Mouse (Mus musculus) adrenal gland, adult 8-10 months (tissue): ENCODE measurements around the gene Exosc5. TPM values are rescaled to one million over a fixed set of nuclear protein-coding genes. Genes with fewer than 3 reads are reported as not detected.
A peak's percentile ranks its signal among the peaks of the same experiment; 100 is the strongest.

ENCODE experiments used
- DNase-seq: peaks from one replicate; pipeline ENCODE4 v3.0.0; 2022
- total RNA-seq, 4 experiments: library from RNA; stranded (reverse); gene quantifications; 2 replicates each; pipeline ENCODE4 v1.2.4; 2022

Exosc5 gene
- total RNA-seq, 4 experiments from 2014 or later, result 42.0 to 62.6 (median 51.4) TPM

DNA sequence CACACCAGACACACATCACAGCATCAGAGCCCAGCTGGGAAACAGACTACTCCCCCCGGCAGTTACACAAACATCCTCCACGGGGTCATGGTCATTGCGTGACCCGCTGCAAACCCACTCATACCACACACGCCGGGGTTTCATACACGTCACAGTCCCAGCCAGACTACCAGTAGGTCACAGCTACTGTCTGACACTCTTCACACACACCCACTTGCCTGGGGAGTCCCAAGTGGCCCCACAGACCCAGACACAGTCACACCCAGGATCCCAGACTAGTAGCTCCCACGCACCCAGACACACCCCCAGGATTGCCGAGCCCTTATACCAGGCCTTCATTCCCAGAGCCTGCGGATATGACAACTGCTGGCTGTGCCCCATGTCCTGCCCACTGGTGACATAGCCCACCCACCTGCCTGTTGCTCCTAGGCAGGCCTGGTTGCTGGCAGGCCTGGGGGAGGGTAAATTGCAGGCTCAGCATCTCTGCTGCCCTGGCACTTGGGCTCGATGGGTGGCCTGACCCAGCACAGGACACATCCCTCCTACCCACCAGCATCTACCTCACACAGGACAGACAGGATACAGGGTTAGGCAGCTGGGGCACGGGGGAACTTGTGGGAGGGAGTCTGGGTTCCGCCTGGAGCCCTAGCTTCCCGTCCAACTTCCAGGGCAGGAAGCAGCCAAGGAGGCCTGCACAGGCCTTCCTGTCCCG, 48.8 kb downstream of the Exosc5 start:
- DNase-seq, result no peak

- no peak for DNase-seq
Observed at GRCm38 (mm10) chr7:25709961-25710360, 51.0 kb downstream of the Exosc5 start.

DNA sequence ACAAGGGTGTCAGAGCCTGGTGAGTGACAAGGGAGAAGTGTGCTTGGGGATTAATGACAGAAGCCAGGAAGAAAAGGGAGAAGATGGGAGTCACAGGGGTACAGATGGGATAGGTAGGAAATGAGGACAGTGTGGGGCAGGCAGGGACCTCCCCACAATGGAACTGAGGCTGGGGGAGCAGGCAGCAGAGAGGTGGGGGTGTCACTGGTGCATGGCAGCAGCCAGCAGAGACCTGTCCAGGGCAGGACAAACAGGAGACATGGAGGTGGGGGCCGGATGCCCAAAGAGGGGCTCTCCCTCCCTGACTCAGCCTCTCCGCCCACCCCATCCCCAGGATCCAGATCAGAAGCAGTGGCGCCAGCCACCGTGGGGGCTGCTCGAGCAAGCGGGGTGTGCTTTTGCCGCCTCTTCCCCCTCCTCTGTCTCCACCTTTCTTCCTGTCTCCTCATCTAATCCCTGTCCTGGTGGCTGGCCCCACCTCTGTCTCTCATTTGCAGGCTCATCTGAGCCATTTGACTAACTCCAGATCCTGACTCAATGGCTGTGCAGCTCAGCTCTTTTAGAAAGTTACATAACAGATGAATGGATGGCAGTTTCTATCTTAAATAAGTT, 51.7 kb downstream of the Exosc5 start:
- no peak for DNase-seq

- DNase-seq, result no peak
Observed at GRCm38 (mm10) chr7:25711165-25711564, 52.2 kb downstream of the Exosc5 start.

- no peak for DNase-seq
Observed at GRCm38 (mm10) chr7:25711731-25712197, 52.8 kb downstream of the Exosc5 start.

- DNase-seq, result no peak
Observed at GRCm38 (mm10) chr7:25712801-25713200, 53.8 kb downstream of the Exosc5 start.

DNA sequence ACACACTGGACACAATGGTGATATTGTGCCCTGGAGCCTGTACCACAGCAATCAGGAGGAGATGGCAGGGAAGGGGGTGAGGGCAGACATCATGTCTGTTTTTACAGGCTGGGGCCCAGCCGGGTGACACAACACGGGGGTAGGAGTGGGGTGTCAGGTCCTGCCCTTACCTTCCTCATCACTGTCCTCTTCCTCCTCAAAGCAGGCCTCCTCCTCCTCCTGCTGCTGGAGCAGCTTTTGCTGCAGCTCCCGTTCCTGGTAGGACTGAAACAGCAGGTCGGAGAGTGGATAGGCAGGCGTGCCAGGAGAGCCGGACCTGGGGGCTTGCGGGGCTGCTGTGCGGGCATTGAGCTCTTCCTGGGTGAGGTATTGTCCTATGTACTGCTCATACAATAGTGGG, 55.6 kb downstream of the Exosc5 start:
- no peak for DNase-seq

GRCm38 (mm10) chr7:25715731-25716271, 56.8 kb downstream of the Exosc5 start:
- DNase-seq, result no peak

DNA sequence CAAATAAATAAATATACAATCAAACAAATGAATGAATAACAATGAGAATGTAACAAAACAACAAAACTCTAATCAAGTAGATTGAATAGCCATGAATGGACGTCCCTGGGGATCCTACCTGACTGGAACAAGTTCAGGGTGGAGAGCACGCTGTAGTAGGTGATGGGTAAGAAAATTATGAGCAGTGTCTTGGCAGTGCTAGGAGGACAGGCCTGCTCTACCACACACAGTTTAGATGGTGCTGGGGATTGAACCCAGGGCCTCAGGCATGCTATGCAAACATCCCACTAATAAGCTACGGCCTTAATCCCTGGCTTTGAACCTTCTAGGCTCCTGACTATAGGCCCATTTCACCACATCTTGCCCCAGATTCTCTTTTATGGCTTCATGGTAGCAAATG, 58.5 kb downstream of the Exosc5 start:
- no peak for DNase-seq

DNA sequence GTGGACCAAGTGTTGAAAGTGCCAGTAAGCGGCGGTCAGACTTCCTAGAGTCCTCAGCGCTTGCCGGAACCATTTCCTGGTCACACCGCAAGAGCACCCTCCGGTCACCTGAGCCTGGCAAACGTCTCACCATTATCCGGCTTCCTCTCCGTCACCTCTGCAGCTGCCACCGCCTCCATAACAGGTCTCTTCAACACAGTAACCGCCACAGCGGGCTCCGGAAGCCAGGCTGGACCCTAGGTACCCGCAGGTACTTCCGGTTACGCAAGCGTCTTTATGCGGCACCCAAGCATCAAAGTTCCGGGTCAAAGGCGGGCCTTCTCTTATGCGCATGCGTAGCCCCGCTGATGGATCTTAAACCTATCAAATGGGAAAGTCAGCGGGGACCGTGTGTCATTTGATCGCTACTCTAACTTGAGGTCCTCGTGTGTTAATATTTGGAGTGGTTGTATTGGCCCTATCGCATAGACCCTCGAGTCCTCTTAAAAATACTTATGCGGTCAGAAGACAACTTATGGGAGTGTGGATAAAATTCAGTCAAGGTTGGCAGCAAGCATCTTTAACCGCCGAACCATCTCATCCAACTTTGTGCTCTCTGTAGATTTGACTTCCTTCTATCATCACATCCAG, 59.9 kb downstream of the Exosc5 start, which contains the start of gene Ccdc97:
Gene Ccdc97 (minus strand): TSS at position 301 of the 630 bp plus-strand sequence.
- DNase-seq, result peak; percentile 92

DNA sequence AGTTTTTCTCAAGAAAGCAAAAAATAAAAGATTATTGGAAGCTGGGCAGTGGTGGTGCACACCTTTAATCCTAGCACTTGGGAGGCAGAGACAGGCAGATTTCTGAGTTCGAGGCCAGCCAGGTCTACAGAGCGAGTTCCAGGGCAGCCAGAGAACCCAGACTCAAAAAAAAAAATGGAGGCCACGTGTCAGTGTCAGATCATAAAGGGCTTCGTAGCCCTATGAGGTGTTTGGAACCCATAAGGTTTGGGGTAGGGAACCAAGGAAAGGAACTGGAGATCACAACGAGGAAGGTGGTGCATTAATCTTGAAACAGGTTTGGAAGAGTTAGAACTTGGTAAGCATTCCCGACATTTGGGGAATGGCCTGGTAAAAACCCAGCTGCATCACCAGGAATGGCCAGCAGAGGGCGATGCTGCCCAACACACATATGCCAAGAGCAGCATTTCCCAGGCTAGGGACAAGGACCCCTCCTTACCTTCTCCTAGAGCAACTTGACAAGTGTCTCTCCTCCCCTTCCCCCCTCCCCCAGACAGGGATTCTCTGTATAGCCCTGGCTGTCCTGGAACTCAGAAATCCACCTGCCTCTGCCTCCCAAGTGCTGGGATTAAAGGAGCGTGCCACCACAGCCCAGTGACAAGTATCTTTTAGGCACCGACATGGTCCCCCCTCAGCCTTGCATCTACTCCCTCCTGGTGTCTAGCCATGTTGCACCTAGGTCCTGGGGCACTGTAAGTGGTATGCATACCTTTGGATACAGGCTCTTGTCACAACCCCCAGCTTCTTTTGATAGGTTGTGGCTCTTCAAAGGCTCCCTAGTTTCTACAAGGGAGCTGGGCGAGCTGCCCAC, 61.0 kb downstream of the Exosc5 start:
- peak; percentile 56 for DNase-seq

DNA sequence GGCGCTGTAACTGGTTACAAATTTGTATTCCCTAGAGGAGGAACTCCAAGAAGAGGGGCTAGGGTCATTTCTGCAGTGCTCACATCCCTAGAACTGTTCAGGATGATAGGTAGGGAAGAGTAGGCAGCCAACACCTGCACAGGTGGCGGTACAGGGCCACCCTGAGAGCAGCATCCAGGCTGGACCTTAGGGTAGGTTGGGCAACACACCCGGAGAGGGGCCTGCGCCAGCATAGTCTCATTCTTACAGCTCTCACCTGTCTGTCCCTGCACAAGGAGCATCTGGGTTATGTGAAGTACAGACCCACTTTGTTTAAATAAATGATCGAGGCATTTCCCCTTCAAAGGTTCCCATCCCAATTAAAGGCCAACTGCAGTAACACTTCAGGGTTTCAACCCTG, 61.8 kb downstream of the Exosc5 start:
- no peak for DNase-seq

Other genes with a start within 250 kb of the Exosc5 start
- not detected for gene Cxcl17, start 246.3 kb upstream of the Exosc5 start, total RNA-seq
- gene Ceacam1, start 181.6 kb upstream of the Exosc5 start, total RNA-seq, result 10 to 100 TPM in 3 of 4 experiments, 1 to 10 TPM in 1; 8.5 to 24.4 (median 17.2) TPM
- 1 to 10 TPM in 2 of 4 experiments, under 1 TPM in 2; 0.83 to 2.1 (median 1.4) TPM for gene Ceacam2, start 119.3 kb upstream of the Exosc5 start, total RNA-seq
- not detected for gene Erich4, start 43.3 kb upstream of the Exosc5 start, total RNA-seq
- 10 to 100 TPM; 27.8 to 36.7 (median 32.8) TPM for gene Dmac2, start 39.8 kb upstream of the Exosc5 start, total RNA-seq
- gene B3gnt8, start 32.5 kb upstream of the Exosc5 start, total RNA-seq, result 1 to 10 TPM; 3.8 to 7.0 (median 4.5) TPM
- 100 to 1,000 TPM; 139 to 212 (median 169) TPM for gene Bckdha, start 183 bp upstream of the Exosc5 start, total RNA-seq
- gene Tmem91, start 16.0 kb downstream of the Exosc5 start, total RNA-seq, result under 1 TPM in 1 of 4 experiments, not detected in 3; 0.77 TPM
- 10 to 100 TPM; 17.7 to 27.0 (median 21.4) TPM for gene B9d2, start 21.6 kb downstream of the Exosc5 start, total RNA-seq
- gene Tgfb1, start 27.8 kb downstream of the Exosc5 start, total RNA-seq, result 10 to 100 TPM; 23.8 to 41.1 (median 32.4) TPM
- gene Ccdc97, start 59.9 kb downstream of the Exosc5 start, total RNA-seq, result 10 to 100 TPM; 51.3 to 63.7 (median 56.9) TPM
- 100 to 1,000 TPM in 3 of 4 experiments, 10 to 100 TPM in 1; 97.0 to 132 (median 119) TPM for gene Hnrnpul1, start 95.6 kb downstream of the Exosc5 start, total RNA-seq
- gene Axl, start 129.5 kb downstream of the Exosc5 start, total RNA-seq, result 10 to 100 TPM; 51.4 to 73.8 (median 64.5) TPM
- gene Cyp2s1, start 157.7 kb downstream of the Exosc5 start, total RNA-seq, result 1 to 10 TPM; 2.3 to 4.2 (median 3.2) TPM
- gene Cyp2b10, start 238.5 kb downstream of the Exosc5 start, total RNA-seq, result 10 to 100 TPM in 1 of 4 experiments, 1 to 10 TPM in 3; 1.5 to 17.1 (median 2.3) TPM